Mouse (Mus musculus) large intestine, adult 2 months (tissue): ENCODE measurements around the gene Avil. TPM values are rescaled to one million over a fixed set of nuclear protein-coding genes. Genes with fewer than 3 reads are reported as not detected.

Source experiments
- DNase-seq: peaks from one replicate; pipeline ENCODE4 v3.0.0-alpha.2; 2012; ENCODE audit warnings: low read depth, low spot score
- WGBS: fragments of 180-500 bp; shearing (Covaris S2); methylation state at CpG from one replicate; pipeline ENCODE4 v1.1.7; 2018; 5-methylcytosine and 5-hydroxymethylcytosine counted together
- polyA plus RNA-seq: library from polyadenylated mRNA; depleted of rRNA; stranded (reverse); fragments of >200 nt; gene quantifications from 2 replicates; pipeline ENCODE4 v1.2.3, GENCODE M21; 2012; rRNA removed

The Avil gene
- polyA plus RNA-seq: 1.5 and 2.1 TPM in 2 replicates

DNA sequence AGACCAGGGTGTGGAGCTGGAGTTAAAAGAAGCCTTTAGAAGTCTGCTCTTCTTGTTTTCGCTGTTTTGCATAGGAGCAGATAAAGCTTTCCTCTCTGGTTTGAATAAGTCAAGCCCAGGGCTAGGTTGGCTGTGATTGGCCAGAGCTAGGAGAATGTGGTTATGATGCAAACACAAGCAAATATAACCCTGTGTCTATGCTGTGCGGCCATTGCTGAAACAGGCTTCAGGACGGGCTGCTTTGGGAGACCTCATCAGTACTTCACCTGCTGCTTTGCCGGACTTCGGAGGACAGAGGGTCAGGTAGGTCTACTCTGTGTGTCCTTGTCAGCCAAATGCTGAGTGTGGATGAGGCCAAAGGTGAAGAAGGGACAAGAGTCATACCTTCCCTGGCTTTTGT lies at the start of gene Avil:
Gene Avil (plus strand): TSS at position 181 of the 400 bp plus-strand sequence.
- no peak for DNase-seq
- 64% methylated on average over 5 of the region's 5 CpGs for WGBS

DNA sequence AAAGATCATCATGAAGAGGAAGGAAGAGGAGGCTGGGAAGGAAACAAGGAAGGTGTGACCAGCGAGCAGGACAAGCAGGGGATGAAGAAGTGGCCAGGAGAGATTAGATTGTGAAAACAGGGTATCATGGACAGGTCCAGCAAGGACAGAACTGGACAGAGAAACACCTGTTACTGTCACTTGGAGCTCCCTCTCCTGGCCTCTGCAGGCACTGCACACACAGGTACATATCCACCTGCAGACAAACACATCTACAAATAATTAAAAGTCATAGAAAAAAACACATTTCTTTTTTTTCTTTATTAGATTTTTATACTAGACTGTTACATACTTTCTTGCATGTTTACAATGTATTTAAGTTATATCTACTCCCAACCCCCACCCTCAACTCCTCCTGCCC lies 48.1 kb upstream of the Avil start:
- no peak for DNase-seq
- 100% methylated on average over 1 of the region's 1 CpGs for WGBS

DNA sequence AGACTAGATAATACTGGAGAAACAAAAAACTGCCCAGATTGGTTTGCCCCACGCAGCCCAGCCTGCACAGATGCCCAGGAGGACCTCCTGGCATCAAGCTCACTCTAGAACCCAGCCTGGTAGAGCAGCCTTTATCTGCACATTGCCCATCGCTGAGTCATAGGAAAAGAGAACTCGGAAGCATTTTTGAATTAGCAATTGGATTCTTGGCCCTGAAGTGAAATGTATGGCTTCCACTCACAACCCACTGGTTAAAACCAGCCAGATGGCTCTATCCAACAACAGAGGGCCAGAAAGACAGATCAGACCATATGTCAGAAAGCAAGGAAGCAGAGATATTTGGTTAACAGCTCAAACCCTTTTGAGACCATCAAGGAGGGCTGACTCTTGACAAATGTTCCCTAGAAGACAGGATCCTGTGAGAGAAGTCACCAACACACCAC lies 47.5 kb upstream of the Avil start:
- DNase-seq: no peak

DNA sequence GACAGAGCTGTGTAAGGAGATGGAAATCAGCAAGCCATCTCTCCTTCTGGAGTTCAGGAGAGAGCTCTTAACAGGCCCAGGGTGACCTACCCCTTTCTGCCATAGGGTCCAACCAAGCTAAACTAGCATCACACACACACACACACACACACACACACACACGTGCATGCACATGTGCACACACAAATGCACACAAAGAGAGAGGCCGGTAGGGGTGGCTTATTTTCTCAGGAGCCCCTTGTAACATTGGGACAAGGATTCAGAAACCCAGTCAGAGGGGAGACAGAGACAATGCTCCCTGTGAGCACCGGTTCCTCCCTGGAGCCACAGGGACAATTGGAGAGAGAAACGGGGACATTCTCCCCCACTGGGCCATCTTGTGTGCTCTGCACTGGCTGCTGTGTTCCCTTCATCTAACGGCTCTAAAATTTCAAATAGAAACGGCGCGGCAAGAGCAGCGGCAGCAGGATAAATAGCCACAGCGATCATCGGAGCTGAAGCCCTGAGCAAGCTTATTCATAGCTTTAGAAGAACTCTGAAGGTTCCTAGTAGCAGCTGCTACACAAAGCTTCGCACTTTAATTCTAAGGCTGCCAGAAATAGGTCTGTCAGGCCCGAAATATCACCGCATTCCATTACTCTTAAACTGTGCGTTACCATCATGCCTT lies 43.7 kb upstream of the Avil start:
- WGBS: 68% methylated on average over 15 of the region's 15 CpGs
- DNase-seq: no peak

More for the DNA sequence above, 47.5 kb upstream of the Avil start:
- WGBS: 71% methylated on average over 3 of the region's 3 CpGs

DNA sequence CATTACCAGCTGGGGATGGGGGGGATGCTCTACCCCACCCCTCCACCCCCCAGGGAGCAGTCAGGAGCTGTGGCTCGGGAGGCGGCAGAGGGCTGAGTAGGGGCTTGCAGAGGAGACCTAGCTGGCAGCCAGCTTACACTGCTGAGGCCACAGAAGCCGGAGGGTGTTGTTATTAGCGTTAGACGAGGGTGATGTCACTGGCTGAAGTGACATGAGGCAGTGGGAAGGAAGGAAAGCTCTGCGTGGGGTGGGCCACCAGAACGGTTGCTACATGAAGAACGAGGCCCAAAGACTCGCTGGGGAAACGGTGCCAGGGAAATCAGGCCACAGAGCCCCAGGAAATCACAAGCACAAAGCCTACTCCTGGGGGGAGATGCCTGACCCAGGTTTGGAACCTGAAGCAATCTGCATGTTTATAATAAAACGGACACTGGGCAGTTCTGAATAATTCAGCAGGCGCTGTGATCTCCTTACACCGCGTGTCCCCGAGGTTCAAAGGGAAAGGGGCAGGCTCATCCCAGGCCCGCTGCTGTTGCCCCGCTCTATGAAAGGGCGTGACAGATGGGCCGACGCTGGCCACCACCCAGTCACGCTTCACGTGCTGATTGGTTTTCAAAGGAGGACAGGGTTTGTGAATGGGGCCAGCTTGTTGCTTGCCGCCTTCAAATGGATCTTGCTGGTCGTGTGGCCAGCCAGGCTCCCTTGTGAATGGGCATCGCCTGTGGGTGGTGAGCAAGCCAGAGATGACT lies 43.0 kb upstream of the Avil start:
- 15% methylated on average over 25 of the region's 25 CpGs for WGBS
- DNase-seq: no peak

DNA sequence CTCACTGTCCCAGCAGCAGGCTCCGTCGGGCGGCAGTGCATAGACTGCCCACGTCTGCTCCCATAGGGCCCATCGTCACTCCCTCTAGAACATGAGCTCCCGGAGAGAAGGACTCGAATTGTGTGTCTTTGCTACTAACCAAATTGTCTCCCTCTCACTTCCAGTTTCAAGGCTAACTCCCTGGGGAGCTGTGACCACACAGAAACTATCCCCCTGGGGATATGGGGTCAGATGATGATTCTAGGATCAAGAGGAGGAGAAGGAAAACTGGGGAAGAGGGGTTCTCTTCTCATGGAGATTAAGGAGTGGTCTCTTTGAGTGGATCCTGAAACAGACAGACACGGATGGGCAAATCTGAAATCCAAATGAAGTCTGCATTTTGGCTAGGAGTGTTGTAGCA lies 40.0 kb upstream of the Avil start:
- WGBS: 76% methylated on average over 8 of the region's 8 CpGs

DNA sequence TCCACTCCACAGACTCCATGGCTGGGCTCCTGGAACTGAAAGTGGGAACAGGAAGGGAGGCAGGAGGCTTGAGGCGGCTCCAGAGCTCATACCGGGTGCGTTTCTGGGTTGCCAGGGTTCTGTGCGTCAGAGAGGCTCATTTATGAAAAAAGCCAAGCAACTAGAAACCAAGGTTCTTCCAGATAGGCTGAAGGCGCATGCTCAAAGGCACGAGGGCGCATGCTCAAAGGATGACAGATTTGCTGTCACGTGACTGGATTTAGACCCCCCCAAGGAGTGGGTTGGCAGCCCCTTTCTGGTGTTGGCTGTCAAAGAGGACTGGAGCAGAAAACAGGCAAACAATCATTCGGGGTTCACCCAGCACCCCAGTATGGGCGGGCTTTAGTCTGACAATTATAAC lies 38.8 kb upstream of the Avil start:
- WGBS: 76% methylated on average over 10 of the region's 10 CpGs
- no peak for DNase-seq

More for the DNA sequence above, 40.0 kb upstream of the Avil start:
- no peak for DNase-seq

DNA sequence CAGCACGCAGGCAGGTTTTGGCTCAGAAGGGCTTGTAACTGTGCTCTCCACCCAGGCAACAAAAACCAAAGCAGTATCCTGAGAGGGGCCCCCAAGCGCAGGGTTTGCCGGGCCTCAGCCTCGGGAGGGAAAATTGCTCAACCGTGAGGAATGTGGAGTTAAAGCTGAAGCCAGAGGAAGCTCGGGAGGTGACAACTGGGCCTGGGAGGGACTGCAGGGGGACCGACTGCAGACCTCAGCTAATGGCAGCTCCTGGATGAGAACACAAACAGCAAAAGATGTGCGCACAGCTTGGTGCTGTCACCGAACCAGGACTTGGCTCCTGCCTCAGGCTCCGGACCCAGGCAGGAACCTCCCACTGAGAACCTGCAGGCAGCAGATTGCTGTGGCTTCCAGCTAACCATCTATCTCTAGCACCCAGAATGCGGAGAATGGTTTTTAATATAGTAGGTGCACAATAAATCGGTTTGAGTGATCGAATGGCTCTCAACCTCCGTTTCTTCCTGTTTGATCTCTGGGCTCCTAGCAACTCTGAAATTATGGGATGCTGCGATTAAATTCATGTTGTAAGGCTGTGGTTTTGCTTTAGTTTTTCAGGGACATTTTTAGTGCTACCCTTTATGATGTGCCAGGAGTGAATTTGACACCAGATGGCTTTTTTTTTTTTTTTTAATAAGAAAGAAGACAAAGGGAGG lies 38.1 kb upstream of the Avil start:
- WGBS: 45% methylated on average over 15 of the region's 15 CpGs
- no peak for DNase-seq

DNA sequence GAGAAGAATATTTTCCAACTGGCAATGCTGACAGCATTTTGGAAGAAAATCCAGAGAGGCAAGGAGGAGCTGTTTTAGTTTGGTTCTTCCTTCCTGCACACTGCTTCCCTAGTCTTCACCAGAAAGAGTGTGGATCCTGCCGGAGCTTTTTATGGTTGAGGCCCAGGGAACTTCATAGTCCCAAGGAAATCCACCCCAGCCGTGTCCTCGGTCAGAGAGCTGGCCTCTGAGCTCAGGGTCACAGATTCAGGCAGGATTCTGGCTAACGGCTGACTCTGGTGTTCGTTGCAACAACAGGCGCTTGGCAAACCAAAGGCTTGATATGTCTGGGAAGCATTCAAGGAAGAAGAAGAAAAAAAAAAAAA lies 37.6 kb upstream of the Avil start:
- no peak for DNase-seq
- WGBS: 50% methylated on average over 6 of the region's 6 CpGs

DNA sequence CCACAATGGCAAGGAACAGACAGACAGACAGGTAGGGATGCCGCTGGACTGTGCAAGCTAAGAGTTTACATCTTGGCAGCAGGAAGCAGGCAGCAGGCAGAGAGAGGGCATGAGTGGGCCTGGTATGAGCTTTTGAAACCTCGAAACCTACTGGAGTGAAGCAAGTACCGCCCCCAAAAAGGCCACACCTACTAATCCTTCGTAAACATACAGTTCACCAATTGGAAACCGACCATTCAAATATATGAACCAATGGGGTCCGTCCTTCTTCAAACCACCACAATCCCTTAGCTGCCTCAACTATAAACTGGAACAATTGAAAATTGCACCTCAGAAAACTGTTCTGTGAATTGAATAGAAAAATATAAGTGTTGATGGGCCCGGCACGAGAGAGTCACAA lies 36.7 kb upstream of the Avil start:
- DNase-seq: no peak
- WGBS: 90% methylated on average over 8 of the region's 8 CpGs

DNA sequence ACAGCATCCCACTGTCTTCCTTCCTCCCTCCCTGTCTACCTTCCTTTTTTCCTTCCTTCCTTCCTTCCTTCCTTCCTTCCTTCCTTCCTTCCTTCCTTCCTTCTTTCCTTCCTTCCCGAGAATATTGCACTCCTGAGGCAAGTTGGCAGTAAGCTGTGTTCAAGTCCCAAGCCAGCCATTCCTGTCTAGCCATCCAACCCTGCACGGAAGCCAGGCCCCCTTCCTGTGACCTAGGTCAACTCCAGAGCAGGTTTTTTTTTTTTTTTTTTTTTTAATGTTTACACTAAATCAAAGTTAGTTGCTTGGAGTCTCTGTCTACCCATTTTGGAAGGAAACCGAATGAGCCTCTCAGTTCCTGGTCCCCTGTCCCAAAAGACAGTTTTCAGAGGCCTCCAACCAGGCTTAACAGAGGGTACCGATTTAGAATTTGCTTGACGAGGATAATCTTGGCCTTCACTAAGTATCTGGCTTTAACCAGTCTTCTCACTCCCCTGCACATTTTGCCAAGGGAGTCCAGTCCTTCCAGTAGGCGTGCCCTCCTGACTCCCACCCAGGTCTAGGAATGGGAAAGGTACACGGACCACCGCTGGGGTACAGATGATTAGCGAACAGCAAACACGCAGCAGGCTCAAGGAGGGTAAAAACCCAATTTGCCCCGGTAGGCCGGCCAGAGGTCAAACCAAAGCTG lies 29.0 kb upstream of the Avil start:
- WGBS: 19% methylated on average over 12 of the region's 12 CpGs
- DNase-seq: no peak

DNA sequence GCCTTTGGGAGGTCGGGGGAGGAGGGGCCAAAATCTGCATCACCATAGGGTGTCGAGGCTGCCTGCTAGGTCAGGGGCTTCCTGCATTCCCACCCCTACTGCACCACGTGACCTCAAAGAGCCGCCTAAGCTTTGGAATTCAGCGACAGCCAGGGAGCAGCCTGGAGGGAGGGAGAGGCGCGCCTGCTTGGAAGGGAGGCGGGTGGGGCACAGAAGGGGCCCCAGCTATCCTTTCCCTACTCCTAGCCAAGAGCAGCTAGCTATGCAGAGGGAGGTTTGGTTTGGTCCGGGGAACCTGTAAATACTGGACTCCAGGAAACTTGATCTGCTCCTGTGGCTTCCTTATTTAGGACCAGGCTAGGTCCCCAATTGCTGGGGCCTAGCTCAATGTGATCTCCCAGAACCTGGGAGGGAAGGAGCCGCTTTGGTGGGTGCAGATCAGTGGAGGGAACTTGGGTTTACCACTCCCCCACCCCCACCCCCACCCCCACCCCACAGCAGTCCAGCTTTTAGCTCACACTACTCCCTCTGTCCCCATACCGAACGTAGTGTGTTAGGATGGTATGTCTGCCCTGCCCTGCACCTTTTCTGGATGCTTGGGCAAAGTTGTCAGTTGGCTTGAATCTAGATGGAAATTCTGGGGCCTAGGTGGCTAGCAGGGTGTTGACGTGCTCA lies 28.3 kb upstream of the Avil start:
- 17% methylated on average over 13 of the region's 13 CpGs for WGBS
- DNase-seq: no peak

DNA sequence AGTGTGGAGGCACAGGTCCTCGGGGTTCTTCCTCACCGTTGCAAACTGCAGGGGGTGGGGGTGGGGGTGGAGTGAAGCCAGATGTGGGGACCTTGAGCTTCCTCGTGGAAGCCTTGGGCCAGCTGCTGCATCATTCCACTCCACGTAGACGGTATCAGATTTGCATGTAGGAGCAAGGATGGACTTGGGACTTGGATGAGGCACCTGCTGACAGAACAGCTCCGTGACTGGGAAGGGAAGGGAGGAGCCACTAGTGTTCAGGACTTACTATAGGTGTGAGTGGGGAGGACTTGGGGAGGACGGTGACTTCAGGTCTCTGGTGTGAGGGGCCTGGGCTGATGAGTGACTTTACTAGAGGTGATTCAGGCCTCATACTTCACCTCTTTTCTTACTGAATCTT lies 27.5 kb upstream of the Avil start:
- 19% methylated on average over 7 of the region's 7 CpGs for WGBS
- no peak for DNase-seq

DNA sequence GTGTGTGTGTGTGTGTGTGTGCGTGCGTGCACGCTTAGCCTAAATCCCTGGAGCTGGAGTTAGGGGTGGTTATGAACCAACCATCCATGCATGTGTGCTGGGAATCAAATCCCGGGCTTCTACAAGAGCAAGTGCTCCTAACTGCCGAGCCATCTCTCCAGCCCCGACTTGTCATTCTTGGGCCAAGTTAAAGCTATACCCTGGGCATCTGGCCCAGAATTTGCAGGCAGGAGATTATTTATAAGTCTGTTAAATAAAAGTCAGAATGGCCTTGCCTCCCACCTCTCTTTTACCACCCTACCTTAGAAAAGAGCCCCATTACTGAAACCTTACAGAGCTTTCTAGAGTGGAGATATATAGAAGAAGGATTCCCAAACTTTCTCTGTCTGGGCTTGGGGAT lies 24.8 kb upstream of the Avil start:
- no peak for DNase-seq
- WGBS: 81% methylated on average over 6 of the region's 6 CpGs

DNA sequence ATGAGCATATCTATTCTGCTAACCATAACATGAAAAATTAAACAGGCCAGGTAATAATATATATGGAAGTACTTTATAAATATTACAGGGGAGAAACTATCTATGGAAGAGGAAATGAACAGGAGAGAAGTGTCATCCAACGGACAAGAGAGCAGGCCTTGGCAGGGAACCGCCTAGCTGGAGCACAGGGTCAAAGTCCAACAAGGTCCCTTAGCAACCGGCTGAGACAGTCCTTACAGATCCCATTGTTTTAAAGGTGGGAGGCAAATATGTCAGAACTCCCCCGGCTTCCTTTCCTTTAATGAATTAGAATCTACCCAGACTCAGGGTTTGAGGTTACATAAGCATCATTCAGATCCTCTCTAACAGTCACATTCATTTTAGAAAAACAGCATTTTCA lies 23.4 kb upstream of the Avil start:
- peak; percentile 66 for DNase-seq
- WGBS: 26% methylated on average over 4 of the region's 4 CpGs

DNA sequence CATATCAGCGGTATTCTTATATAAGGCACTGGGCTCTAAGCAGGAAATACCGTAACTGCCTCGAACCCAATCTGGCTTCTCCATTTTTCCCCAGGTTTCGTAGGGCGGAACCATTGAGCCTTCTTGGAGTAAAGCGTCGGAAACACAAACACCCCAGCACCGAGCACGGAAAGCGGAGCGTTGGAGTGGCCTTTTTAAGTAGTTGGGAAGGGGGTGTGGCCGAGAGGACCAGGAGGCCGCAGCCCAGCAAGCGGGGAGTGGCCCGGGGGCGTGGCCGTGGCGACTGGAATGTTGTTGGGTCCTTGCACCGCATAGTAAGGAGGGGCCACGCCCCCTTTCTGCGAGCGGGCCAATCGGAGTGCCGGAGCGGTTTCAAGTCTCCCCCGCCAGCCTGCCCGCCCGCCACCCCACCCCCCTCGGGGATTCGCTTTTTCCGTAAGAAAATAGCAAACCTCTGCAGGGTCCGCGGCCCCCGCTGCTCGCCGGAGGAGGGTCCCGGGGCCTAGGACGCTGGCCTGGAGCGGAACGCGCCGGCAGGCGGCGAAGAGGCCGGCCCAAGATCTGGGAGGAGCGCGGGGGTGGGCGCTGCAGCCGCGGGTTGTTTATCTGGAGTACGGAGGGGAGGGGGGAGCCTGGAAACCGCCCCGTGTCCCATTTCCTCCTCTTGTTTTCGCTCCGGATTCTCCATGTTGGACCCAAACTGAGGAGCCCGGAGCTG lies 22.1 kb upstream of the Avil start, which contains the start of gene Ctdsp2:
Gene Ctdsp2 (plus strand): TSS at position 441 of the 718 bp plus-strand sequence.
- WGBS: under 1% methylated on average over 54 of the region's 56 CpGs

DNA sequence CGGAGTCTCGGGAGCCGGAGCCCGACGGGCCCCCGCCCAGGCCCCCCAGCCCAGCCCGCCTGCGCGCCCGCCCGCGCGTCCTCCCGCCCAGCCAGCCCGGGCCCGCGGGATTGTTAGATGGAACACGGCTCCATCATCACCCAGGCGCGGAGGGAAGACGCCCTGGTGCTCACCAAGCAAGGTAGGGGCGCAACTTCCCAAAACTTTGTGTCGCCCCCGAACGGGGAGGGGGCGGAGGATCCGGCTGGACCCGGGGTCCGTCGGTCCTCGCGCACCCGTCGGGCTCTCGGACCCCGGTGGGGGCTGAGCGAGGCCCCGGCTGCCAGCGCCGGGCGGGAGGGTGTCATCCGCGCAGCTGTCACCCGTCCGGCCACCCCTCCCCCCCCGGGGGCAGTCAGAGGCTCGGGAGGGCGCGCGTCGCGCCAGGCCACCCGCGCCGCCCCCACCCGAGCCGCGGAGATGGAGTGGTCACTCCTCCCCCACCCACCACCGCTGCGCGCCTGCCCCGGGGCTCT lies 21.3 kb upstream of the Avil start:
- WGBS: 1% methylated on average over 61 of the region's 62 CpGs

More for the DNA sequence above, 22.1 kb upstream of the Avil start, which contains the start of gene Ctdsp2:
- peak; percentile 99 for DNase-seq

DNA sequence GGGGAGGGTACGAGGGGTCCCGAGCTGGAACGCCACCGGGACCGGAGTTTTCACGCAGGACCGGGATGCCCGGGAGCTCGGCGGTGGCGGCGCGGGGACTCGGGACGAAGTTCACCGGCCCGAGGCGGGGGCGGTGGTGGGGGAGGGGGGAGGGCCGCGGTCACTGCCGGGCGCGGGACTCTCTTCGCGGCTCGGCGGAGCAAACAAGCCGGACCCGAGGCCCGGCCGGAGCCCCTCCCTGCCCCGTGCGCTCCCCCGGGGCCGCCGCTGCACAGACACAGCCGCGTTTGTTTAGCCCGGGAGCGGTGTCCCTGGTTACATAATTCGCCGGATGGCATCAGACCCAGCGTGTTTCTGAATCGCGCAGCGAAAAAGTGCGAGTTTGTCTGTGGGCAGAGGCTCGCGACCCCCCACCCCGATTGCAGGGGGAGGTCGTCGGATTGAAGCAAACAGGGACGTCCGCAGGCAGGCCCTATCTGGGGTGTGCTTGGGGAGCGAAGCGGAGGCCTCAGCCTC lies 20.8 kb upstream of the Avil start:
- DNase-seq: no peak

More for the DNA sequence above, 21.3 kb upstream of the Avil start:
- DNase-seq: no peak

More for the DNA sequence above, 20.8 kb upstream of the Avil start:
- WGBS: under 1% methylated on average over 57 of the region's 57 CpGs
